Mouse (Mus musculus) forelimb bud, embryonic 11.5 days (tissue): ENCODE measurements around the gene Vrtn.
A peak's percentile ranks its signal among the peaks of the same experiment; 100 is the strongest.

Source experiments
- DNase-seq: peaks from one replicate; pipeline ENCODE4 v3.0.0-alpha.2; 2012; ENCODE audit warnings: low read depth, low spot score

Gene Vrtn

DNA sequence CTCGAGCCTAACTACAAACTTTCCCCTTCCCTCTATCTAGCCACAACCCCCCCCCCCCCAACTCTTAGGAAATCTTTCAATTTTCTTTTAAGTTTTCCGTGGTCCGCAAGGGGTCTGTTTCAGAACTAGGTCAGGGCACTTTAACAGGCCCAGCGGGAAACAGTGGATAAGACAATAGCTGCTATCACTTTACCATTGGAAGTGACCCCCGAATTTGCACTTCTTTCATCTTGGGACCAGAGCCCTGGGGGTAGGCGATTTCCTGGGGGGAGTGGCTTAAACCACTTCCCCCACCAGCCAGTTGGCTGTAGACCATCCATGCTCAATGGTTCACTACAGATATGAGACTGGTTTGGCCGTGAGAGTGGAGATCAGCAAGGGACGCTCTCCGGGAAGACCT lies at the start of gene Vrtn:
Vrtn (plus strand) TSS at position 366 of the 400 bp plus-strand sequence.
- DNase-seq = no peak

DNA sequence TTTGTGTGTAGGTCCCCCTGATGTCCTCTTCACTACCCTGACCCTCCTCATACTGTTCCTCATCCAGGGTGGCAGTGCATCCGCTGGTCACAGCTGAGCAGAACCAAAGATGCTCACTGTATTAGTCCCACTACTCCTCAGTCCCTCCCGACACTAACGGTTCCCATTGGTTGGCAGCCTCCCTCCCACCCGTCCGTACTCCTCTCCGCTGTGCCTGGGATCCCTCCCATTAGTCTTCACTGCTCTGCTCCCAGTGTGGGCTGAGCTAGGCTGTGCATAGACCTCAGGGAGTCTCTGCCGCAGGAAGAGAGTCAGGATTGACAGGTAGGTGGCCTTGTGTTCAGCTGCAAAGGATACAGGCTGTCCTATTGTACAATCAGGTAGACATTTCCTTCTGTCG lies 42.5 kb upstream of the Vrtn start:
- DNase-seq = no peak

GRCm38 (mm10) chr12:84604001-84604400 lies 36.8 kb upstream of the Vrtn start:
- DNase-seq = no peak

- DNase-seq = no peak
These were observed 35.0 kb upstream of the Vrtn start for GRCm38 (mm10) chr12:84605860-84606259.

DNA sequence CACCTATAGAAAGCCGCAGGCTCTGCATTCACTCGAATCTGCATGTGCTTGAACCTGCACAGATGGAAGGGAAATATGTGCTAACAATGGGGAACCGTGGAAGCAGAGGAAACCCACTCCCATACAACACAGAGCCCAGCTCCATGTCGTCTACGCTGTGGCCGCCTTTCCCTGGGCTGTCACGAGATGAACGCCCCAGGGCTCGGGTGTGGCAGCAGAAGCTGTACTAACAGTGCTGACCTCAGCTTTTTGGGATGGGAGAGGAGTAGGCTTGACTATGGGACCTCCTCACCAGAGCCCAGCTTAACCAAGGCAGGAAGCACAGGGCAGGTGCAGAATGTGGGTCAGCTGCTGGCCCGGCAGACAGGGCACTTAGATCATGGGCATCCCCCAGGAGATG lies 29.1 kb upstream of the Vrtn start:
- no peak for DNase-seq

GRCm38 (mm10) chr12:84612518-84612917 lies 28.3 kb upstream of the Vrtn start:
- DNase-seq = no peak

GRCm38 (mm10) chr12:84614001-84614400 lies 26.8 kb upstream of the Vrtn start:
- no peak for DNase-seq

- DNase-seq = no peak
These were observed 26.3 kb upstream of the Vrtn start for GRCm38 (mm10) chr12:84614524-84614923.

- peak; percentile 92 for DNase-seq
These were observed 23.7 kb upstream of the Vrtn start, which contains the start of gene Abcd4 for GRCm38 (mm10) chr12:84616977-84617630. TSS of gene Abcd4 (minus strand) at chr12:84617413.

- DNase-seq = peak; percentile 14
These were observed 23.2 kb upstream of the Vrtn start for GRCm38 (mm10) chr12:84617663-84618062.

DNA sequence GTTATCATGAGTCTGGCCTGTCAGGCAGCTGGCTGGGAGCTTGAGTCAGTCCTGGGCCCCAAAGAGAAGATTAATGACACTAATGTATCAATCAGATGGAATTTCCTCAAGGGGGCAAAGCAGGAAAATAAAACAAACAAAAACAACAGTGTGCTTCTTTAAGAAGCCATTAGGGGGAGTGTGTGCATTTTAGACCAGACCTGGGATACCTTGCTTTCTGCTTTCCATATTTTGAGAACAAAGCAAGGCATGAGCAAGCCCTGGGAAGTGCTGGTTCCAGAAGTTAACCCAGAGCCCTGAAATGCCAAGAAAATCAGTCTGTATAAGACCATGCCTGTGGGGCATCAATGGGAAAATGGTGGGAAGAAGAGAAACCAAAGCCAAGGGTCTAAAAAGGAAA lies 19.8 kb upstream of the Vrtn start:
- peak; percentile 34 for DNase-seq

DNA sequence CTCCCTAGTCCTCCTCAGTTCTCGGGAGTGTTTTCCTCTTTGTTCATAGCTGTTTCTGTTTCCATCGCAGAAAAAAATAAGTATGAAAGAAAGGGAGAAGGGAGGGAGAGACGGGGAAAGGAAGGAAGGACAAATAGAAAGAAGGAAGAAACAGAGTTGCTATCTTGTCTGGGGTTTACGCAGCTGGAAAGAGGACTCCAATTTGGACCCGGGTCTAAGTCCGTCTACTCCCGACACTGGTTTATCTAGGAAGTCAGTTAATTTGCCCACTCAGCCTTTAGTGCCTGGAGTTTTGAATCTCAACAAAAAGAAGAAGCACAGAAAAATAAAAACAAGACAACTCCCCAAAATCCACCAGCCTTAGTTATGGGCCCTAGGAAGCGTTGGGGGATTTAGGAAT lies 16.2 kb upstream of the Vrtn start:
- DNase-seq = no peak

- DNase-seq = no peak
These were observed 15.7 kb upstream of the Vrtn start for GRCm38 (mm10) chr12:84625116-84625515.

DNA sequence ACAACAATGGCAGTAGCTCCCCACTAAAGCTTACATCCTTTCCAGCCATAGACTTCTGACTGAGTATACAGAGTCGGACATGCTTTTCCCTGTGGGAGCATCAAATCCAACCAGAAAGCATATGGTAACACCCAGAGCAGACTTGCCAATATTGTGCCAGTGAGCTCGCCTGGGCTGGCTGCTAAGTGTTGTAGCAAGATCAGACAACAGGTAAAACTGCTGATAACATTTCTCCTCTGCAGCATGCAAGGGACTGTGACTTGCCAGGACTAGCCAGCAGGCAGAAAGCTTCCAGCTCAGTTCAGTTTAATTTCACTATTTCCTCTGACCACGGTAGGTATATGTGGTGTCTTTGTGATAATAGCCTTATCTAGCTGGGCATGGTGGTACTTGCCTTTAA lies 9.0 kb upstream of the Vrtn start:
- DNase-seq = no peak

- DNase-seq = no peak
These were observed 566 bp upstream of the Vrtn start for GRCm38 (mm10) chr12:84640253-84640652.

DNA sequence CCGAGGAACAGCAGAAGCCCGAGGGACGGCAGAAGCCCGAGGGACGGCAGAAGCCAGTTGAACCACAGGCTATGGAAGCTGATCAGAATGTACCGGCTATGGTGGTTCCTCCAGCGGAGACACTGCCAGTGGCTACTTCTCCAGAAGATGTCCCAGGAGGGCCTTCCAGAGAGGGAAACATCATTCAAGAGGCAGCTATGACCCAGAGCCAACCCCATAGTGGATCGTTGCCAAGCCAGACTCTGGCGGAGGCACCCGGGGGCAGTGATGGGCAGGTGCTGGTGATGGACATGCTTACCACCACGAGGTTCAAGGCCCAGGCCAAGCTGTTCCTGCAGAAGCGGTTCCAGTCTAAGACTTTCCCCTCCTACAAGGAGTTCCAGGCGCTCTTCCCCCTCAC lies 9.4 kb downstream of the Vrtn start:
- DNase-seq = no peak

GRCm38 (mm10) chr12:84653912-84654311 lies 13.1 kb downstream of the Vrtn start:
- peak; percentile 56 for DNase-seq

- peak; percentile 20 for DNase-seq
These were observed 29.7 kb downstream of the Vrtn start for GRCm38 (mm10) chr12:84670555-84670954.

GRCm38 (mm10) chr12:84671646-84672045 lies 30.8 kb downstream of the Vrtn start:
- DNase-seq = no peak

GRCm38 (mm10) chr12:84674666-84675526 lies 34.1 kb downstream of the Vrtn start:
- no peak for DNase-seq

GRCm38 (mm10) chr12:84676011-84676410 lies 35.2 kb downstream of the Vrtn start:
- DNase-seq = no peak

GRCm38 (mm10) chr12:84684569-84684968 lies 43.8 kb downstream of the Vrtn start:
- DNase-seq = no peak

- DNase-seq = no peak
These were observed 45.4 kb downstream of the Vrtn start for GRCm38 (mm10) chr12:84686176-84686575.
